Mouse (Mus musculus): ENCODE data around the gene Reep3.

DNA sequence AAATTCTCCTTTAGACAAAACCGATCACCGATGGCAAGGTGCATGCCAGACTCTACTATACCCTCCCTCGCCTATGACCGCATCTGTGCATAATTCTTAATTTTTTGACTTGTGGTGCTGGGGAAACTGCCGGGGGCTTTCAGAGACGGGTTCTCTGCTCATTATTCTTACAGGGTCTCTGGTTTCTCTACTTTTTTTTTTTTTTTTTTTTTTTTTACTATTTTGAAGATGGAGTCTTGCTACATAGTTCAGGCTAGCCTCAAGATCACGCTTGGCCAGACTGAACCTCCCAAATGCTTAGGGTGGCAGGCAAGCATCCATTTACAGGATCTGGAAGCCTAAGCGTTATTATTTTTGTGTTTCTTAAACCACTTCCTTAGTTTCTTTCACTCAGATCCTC is 23.2 kb downstream of the Reep3 start:
- TF ChIP-seq GATA1 (IDR thresholded peaks at IDR 0.05; ENCODE audit: low read depth, low read length): no peak
- no peak for TF ChIP-seq HCFC1 (IDR thresholded peaks at IDR 0.05; ENCODE audit: low read depth, low read length)
- TF ChIP-seq USF1 (IDR thresholded peaks at IDR 0.05; ENCODE audit: low read depth, low read length): no peak
- TF ChIP-seq NRF1 (IDR thresholded peaks at IDR 0.05; ENCODE audit: insufficient read depth, low read depth, low read length, poor library complexity, severe bottlenecking): no peak
- TF ChIP-seq POLR2AphosphoS2 (IDR thresholded peaks at IDR 0.05; ENCODE audit: low read length): no peak
- TF ChIP-seq MEF2A (IDR thresholded peaks at IDR 0.05; ENCODE audit: extremely low read depth, insufficient replicate concordance, low read depth, low read length, poor library complexity, severe bottlenecking): no peak
- TF ChIP-seq SIN3A (IDR thresholded peaks at IDR 0.05; ENCODE audit: low read length): no peak
- no peak for TF ChIP-seq MAZ (IDR thresholded peaks at IDR 0.05; ENCODE audit: low read depth, low read length)
- no peak for TF ChIP-seq MAFK (IDR thresholded peaks at IDR 0.05; ENCODE audit: borderline replicate concordance, low read depth, low read length)
- no peak for TF ChIP-seq CTCF (IDR thresholded peaks at IDR 0.05 in 2 of 3, conservative IDR thresholded peaks at IDR 0.05 in 1 of 3; ENCODE audit: control insufficient read depth in 1 of 3, insufficient read depth in 1 of 3, low read depth in 2 of 3, low read length in 3 of 3, poor library complexity in 1 of 3, severe bottlenecking in 1 of 3)
- no peak for TF ChIP-seq RCOR1 (IDR thresholded peaks at IDR 0.05; ENCODE audit: low read depth, low read length)
- no peak for TF ChIP-seq E2F4 (IDR thresholded peaks at IDR 0.05; ENCODE audit: borderline replicate concordance, low read depth, low read length)
